Mouse (Mus musculus): ENCODE results near the gene Soga3. TPM values are rescaled to one million over a fixed set of nuclear protein-coding genes. Genes with fewer than 3 reads are reported as not detected.

Gene Soga3
- polyA plus RNA-seq, 1 experiment: not detected

DNA sequence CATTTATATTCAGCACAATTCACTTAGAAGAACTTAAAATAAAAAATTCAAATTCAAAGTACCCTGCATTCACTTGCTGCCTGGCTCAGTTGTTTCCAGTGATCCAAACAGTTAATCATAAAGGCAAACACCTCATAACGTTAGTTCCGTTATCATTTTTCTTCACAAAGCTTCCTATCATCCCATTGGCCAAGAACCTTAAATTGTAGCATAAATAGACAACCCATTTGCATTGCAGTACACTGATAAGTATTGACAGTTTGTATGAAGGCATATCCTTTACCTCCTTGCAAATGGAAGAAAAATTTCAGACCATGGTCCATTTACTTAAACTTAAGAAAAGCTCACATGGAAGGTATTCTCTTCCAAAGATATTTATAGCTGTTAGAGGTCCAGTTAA lies 18.0 kb downstream of the Soga3 start:
- no peak overlapping the region for H3K27ac ChIP-seq (ENCODE audit: insufficient read depth, low read depth, low read length)
- no peak overlapping the region for H3K4me3 ChIP-seq (ENCODE audit: insufficient read depth, low read length)
- H3K4me1 ChIP-seq (ENCODE audit: control insufficient read depth, insufficient read depth, low read length): no peaks in the 10 kb centered on the region
- TF ChIP-seq CTCF (IDR thresholded peaks at IDR 0.05; ENCODE audit: low read depth, low read length): no peak
- no peak for TF ChIP-seq POLR2A (IDR thresholded peaks at IDR 0.05; ENCODE audit: borderline replicate concordance, low read depth, low read length)

DNA sequence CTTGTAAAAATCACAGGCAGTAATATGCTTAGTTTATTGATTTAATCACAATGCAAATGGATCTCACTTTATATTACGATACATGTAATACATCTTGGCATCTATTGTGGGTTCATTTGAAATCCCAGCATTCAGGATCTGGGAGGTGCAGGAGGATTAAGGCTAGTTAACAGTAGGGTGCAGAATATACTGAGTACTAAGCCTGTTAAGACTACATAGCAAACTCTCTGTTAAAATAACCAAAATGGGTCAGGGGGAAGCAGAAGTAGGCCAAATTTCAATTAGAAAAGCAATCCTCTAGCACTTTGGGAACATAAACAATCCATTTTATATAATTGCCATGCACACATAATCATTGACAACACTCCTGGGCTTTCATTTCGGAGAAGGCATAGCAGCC lies 30.1 kb downstream of the Soga3 start:
- Histone ChIP-seq H3K4me3 (ENCODE audit: insufficient read depth, low read length) (no peak overlapping the region), H3K4me1 (ENCODE audit: control insufficient read depth, insufficient read depth, low read length) (no peaks in the 10 kb centered on the region), H3K27ac (ENCODE audit: insufficient read depth, low read depth, low read length) (no peak overlapping the region)
- no peak for TF ChIP-seq POLR2A (IDR thresholded peaks at IDR 0.05; ENCODE audit: borderline replicate concordance, low read depth, low read length)
- no peak for TF ChIP-seq CTCF (IDR thresholded peaks at IDR 0.05; ENCODE audit: low read depth, low read length)

DNA sequence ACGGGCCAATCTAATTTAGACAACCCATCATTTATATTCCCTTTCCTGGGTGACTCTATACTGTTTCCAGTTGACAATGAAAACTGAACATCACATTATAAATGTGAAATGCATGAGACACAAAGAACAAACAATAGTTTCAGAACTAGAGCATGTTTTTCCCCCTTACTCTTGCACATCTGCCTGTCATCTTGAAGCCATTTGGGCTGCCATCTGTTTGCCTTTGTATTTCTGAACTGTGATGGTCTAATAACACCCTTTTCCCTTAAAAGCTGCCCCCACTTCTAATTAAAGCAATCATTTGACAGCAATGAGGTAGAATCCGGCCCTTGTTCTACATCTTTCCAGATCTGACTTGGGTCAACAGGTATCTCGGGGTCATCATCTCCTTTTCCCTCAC lies 32.0 kb downstream of the Soga3 start:
- no peaks in the 10 kb centered on the region for H3K4me1 ChIP-seq (ENCODE audit: control insufficient read depth, insufficient read depth, low read length)
- H3K4me3 ChIP-seq (ENCODE audit: insufficient read depth, low read length): no peak overlapping the region
- TF ChIP-seq CTCF (IDR thresholded peaks at IDR 0.05; ENCODE audit: low read depth, low read length) (no peak), POLR2A (IDR thresholded peaks at IDR 0.05; ENCODE audit: borderline replicate concordance, low read depth, low read length) (no peak)
- no peak overlapping the region for H3K27ac ChIP-seq (ENCODE audit: insufficient read depth, low read depth, low read length)

DNA sequence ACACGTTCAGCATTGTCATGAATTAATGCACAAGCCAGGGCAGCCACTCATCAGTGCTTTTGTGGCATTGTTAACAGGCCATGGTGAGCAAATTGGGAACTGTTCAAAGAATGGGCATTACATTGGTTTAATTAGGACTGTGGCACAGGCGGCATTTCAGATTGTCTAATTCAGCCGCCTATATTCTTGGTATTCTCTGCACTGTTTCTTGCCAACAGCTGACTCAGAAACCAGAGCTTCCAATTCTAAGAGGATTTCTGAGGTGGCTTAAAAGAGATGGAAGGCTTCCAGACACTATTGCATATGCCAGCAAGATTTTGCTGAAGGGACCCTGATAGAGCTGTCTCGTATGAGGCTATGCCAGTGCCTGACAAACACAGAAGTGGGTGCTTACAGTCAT lies 33.2 kb downstream of the Soga3 start:
- no peak overlapping the region for H3K4me3 ChIP-seq (ENCODE audit: insufficient read depth, low read length)
- no peaks in the 10 kb centered on the region for H3K4me1 ChIP-seq (ENCODE audit: control insufficient read depth, insufficient read depth, low read length)
- no peak overlapping the region for H3K27ac ChIP-seq (ENCODE audit: insufficient read depth, low read depth, low read length)
- TF ChIP-seq CTCF (IDR thresholded peaks at IDR 0.05; ENCODE audit: low read depth, low read length) (no peak), POLR2A (IDR thresholded peaks at IDR 0.05; ENCODE audit: borderline replicate concordance, low read depth, low read length) (no peak)

DNA sequence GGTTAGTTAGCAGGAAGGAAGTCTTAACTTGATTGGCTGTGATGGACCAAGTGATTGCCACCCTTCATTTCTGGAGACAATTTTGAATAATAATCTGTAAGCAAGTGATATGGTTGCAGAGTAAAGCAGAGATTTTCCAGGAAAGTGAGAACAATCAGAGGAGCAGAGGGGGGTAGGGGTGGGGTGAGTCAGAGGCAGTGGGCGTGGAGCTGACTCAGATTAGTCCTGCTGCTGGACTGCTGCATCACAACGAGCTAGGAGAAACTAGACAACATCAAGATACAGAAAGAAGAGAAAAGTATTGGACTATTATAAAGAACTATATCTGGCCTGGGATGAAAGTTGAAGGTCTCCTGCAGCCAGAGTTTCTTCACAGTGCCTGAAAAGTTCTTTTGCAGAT lies 34.4 kb downstream of the Soga3 start:
- Histone ChIP-seq H3K4me1 (ENCODE audit: control insufficient read depth, insufficient read depth, low read length) (no peaks in the 10 kb centered on the region), H3K4me3 (ENCODE audit: insufficient read depth, low read length) (no peak overlapping the region), H3K27ac (ENCODE audit: insufficient read depth, low read depth, low read length) (no peak overlapping the region)
- TF ChIP-seq POLR2A (IDR thresholded peaks at IDR 0.05; ENCODE audit: borderline replicate concordance, low read depth, low read length) (no peak), CTCF (IDR thresholded peaks at IDR 0.05; ENCODE audit: low read depth, low read length) (no peak)

DNA sequence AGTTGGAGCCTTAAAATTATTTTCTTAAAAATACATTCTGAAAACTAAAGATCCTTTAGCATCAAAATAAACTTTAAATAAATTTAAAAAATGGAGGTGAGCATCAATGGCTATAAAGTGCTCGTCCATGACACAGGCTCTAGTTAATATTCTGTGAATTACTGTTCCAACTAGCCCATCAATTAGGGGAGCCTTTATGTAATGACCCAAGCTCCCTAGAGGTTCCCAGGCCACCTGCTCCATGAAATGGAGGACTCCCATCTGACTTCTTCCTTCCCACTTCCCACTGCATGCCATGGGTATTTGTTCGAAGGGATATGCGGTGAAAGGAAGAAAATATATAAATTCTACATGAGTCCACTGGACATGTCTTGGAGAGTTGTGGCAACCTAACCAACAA lies 36.6 kb downstream of the Soga3 start:
- no peaks in the 10 kb centered on the region for H3K4me1 ChIP-seq (ENCODE audit: control insufficient read depth, insufficient read depth, low read length)
- no peak overlapping the region for H3K27ac ChIP-seq (ENCODE audit: insufficient read depth, low read depth, low read length)
- no peak overlapping the region for H3K4me3 ChIP-seq (ENCODE audit: insufficient read depth, low read length)
- no peak for TF ChIP-seq POLR2A (IDR thresholded peaks at IDR 0.05; ENCODE audit: borderline replicate concordance, low read depth, low read length)
- TF ChIP-seq CTCF (IDR thresholded peaks at IDR 0.05; ENCODE audit: low read depth, low read length): no peak

DNA sequence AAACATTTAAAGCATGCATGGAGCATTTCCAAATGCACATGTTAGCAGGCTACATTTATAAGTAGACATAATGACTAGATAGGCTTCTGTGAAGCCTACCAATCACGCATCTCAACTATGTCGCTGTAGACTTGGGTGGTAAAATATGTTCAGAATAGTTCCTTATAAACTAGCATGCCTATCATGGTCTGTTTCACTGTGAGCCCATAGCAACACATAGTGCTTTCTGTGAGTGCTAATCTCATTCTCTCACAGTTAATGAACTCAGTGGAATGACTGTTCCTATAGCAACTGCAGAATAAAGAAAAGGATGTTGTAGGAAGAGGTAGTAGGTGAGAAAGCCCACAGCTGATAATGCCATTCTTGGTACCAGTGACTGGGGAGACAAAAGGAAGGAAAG lies 37.4 kb downstream of the Soga3 start:
- H3K4me3 ChIP-seq (ENCODE audit: insufficient read depth, low read length): no peak overlapping the region
- no peak overlapping the region for H3K27ac ChIP-seq (ENCODE audit: insufficient read depth, low read depth, low read length)
- TF ChIP-seq CTCF (IDR thresholded peaks at IDR 0.05; ENCODE audit: low read depth, low read length) (no peak), POLR2A (IDR thresholded peaks at IDR 0.05; ENCODE audit: borderline replicate concordance, low read depth, low read length) (no peak)
- no peaks in the 10 kb centered on the region for H3K4me1 ChIP-seq (ENCODE audit: control insufficient read depth, insufficient read depth, low read length)

DNA sequence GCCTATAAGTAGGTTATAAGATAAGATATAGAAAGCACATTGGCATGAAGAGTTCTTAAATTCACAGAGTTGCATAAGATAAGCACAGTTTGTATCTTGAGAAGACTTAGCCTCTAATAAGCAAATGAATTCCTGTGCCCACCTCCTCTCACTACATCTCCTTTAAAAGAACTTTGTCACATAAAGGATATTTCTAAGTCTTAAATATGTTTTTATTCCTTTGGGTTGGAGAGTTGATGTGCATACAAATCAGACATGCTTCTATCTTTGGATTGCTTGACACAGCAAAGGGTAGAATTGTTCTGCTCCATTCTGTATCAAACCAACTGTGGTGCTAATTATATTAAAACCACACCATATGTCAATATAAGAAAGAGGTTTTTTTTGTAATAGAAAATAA lies 50.1 kb downstream of the Soga3 start:
- Histone ChIP-seq H3K4me3 (ENCODE audit: insufficient read depth, low read length) (no peak overlapping the region), H3K4me1 (ENCODE audit: control insufficient read depth, insufficient read depth, low read length) (no peaks in the 10 kb centered on the region), H3K27ac (ENCODE audit: insufficient read depth, low read depth, low read length) (no peak overlapping the region)
- no peak for TF ChIP-seq POLR2A (IDR thresholded peaks at IDR 0.05; ENCODE audit: borderline replicate concordance, low read depth, low read length)

DNA sequence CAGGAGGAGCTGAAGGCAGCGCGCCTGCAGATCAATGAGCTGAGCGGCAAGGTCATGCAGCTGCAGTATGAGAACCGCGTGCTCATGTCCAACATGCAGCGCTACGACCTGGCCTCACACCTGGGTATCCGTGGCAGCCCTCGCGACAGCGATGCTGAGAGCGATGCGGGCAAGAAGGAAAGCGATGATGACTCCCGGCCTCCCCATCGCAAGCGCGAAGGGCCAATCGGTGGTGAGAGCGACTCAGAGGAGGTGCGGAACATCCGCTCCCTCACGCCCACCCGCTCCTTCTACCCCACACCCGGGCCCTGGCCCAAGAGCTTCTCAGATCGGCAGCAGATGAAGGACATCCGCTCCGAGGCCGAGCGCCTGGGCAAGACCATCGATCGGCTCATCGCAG lies 53.2 kb downstream of the Soga3 start:
- no peak for TF ChIP-seq CTCF (IDR thresholded peaks at IDR 0.05; ENCODE audit: low read depth, low read length)
- no peak for TF ChIP-seq POLR2A (IDR thresholded peaks at IDR 0.05; ENCODE audit: borderline replicate concordance, low read depth, low read length)
- Histone ChIP-seq H3K27ac (ENCODE audit: insufficient read depth, low read depth, low read length) (no peak overlapping the region), H3K4me1 (ENCODE audit: control insufficient read depth, insufficient read depth, low read length) (no peaks in the 10 kb centered on the region), H3K4me3 (ENCODE audit: insufficient read depth, low read length) (no peak overlapping the region)

DNA sequence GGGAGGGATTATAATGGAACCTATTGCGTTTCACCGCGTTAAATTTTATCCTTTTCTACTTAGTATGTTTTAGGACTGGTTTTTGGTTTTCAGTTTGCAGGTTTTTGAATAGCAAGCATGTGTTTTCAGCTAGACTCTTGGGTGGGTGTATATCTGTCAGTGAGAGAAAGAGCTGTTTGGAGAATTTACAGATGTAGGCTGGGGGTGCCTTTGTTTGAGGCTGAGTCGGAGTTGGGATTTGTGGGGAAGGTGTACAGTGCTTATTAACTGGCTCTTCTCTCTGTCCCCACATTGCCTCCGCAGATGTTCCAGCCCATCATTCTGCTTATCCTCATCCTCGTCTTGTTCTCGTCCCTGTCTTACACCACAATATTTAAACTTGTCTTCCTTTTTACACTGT lies 55.0 kb downstream of the Soga3 start, which contains the start of gene Gm49353:
TSS of gene Gm49353 (plus strand) at position 313 of the 400 bp plus-strand sequence.
- H3K27ac ChIP-seq (ENCODE audit: insufficient read depth, low read depth, low read length): no peak within 1 kb of the TSS
- TF ChIP-seq CTCF (IDR thresholded peaks at IDR 0.05; ENCODE audit: low read depth, low read length) (no peak), POLR2A (IDR thresholded peaks at IDR 0.05; ENCODE audit: borderline replicate concordance, low read depth, low read length) (no peak)
- H3K4me3 ChIP-seq (ENCODE audit: insufficient read depth, low read length): no peak within 1 kb of the TSS
- no peaks in the 10 kb centered on the region for H3K4me1 ChIP-seq (ENCODE audit: control insufficient read depth, insufficient read depth, low read length)

DNA sequence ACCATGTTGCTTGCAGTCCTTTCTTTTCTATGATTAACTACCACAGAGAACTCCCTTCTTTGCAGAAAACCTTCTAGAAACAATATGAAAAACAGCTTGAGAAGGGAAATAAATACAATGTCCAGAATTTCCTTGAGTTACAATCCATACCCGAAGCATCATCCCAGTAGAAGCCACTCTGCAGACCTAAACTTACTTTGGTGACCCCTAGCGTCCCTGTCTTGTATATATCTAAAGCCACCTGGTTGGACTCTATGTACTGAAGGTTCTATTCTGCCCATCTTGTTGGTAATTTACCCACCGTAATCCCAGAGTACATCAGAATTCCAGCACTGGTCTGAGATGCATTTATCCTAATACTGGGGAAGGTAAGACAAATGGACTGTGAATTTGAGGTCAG lies 56.2 kb downstream of the Soga3 start:
- Histone ChIP-seq H3K4me1 (ENCODE audit: control insufficient read depth, insufficient read depth, low read length) (no peaks in the 10 kb centered on the region), H3K4me3 (ENCODE audit: insufficient read depth, low read length) (no peak overlapping the region), H3K27ac (ENCODE audit: insufficient read depth, low read depth, low read length) (no peak overlapping the region)
- TF ChIP-seq POLR2A (IDR thresholded peaks at IDR 0.05; ENCODE audit: borderline replicate concordance, low read depth, low read length): no peak
- TF ChIP-seq CTCF (IDR thresholded peaks at IDR 0.05; ENCODE audit: low read depth, low read length): no peak

All from bone marrow macrophage, adult 2 months (primary cell).